Mouse (Mus musculus) brown adipose tissue, adult 24 weeks (tissue): ENCODE data around the gene Snap23. TPM values are rescaled to one million over a fixed set of nuclear protein-coding genes. Genes with fewer than 3 reads are reported as not detected.

ENCODE experiments used
- H3K27ac ChIP-seq: fragments of 200-500 bp; replicated peaks from 2 replicates; pipeline ENCODE4 v1.5.1; 2012; ENCODE audit warnings: low read depth, mild to moderate bottlenecking, low read length
- H3K4me1 ChIP-seq: fragments of 200-500 bp; 2 replicates; pipeline ENCODE4 v1.6.1; 2012; ENCODE audit warnings: low read length, mixed read lengths; ENCODE audit not compliant: control insufficient read depth, insufficient read depth, insufficient read length
- H3K4me3 ChIP-seq: fragments of 200-500 bp; 2 replicates; pipeline ENCODE4 v1.5.1; 2012; ENCODE audit warnings: low read depth, mild to moderate bottlenecking, low read length, moderate library complexity; ENCODE audit not compliant: insufficient read depth
- polyA plus RNA-seq: library from polyadenylated mRNA; stranded (reverse); fragments of >200 nt; gene quantifications from 2 replicates; pipeline ENCODE4 v1.2.4, GENCODE M21; 2012; ENCODE audit not compliant: missing spikeins, insufficient read depth, insufficient read length

Snap23 gene
- polyA plus RNA-seq, 1 experiment: 42.4 TPM

GRCm38 (mm10) chr2:120616279-120617163 is 49.0 kb downstream of the Snap23 start:
- Histone ChIP-seq H3K4me1 (no peaks in the 10 kb centered on the region), H3K27ac (no peak overlapping the region), H3K4me3 (no peak overlapping the region)

- H3K27ac ChIP-seq: no peak overlapping the region
- no peaks in the 10 kb centered on the region for H3K4me1 ChIP-seq
- no peak overlapping the region for H3K4me3 ChIP-seq
Observed at GRCm38 (mm10) chr2:120619538-120619937, 52.1 kb downstream of the Snap23 start.

GRCm38 (mm10) chr2:120622920-120623319 is 55.4 kb downstream of the Snap23 start:
- Histone ChIP-seq H3K4me3 (no peak overlapping the region), H3K4me1 (no peaks in the 10 kb centered on the region), H3K27ac (no peak overlapping the region)

GRCm38 (mm10) chr2:120628076-120628865 is 60.8 kb downstream of the Snap23 start:
- H3K27ac ChIP-seq: no peak overlapping the region
- H3K4me1 ChIP-seq: peaks cover 7% of the 10 kb centered on the region; the same call in 1 of the 2 replicates
- peak overlapping the region; percentile 37 for H3K4me3 ChIP-seq

- H3K4me1 ChIP-seq: peaks cover 7% of the 10 kb centered on the region; the same call in 1 of the 2 replicates
- peak within 1 kb of the TSS; percentile 33 for H3K27ac ChIP-seq
- H3K4me3 ChIP-seq: peak within 1 kb of the TSS; percentile 74
Observed at GRCm38 (mm10) chr2:120628886-120629735, 61.6 kb downstream of the Snap23 start, which contains the start of gene Stard9. Stard9 (plus strand) TSS chr2:120629121.

- Histone ChIP-seq H3K4me1 (peaks cover 7% of the 10 kb centered on the region; the same call in 1 of the 2 replicates), H3K4me3 (peak overlapping the region; percentile 74), H3K27ac (peak overlapping the region; percentile 33; the same call in 1 of the 2 replicates)
Observed at GRCm38 (mm10) chr2:120630246-120630645, 62.8 kb downstream of the Snap23 start.

GRCm38 (mm10) chr2:120630655-120631054 is 63.2 kb downstream of the Snap23 start:
- peaks cover 7% of the 10 kb centered on the region; the same call in 1 of the 2 replicates for H3K4me1 ChIP-seq
- H3K27ac ChIP-seq: no peak overlapping the region
- peak overlapping the region; percentile 23; the same call in 1 of the 2 replicates for H3K4me3 ChIP-seq

GRCm38 (mm10) chr2:120631521-120631920 is 64.0 kb downstream of the Snap23 start:
- Histone ChIP-seq H3K4me1 (peaks cover 7% of the 10 kb centered on the region; the same call in 1 of the 2 replicates), H3K4me3 (no peak overlapping the region), H3K27ac (peak overlapping the region; percentile 36)

GRCm38 (mm10) chr2:120631957-120632356 is 64.5 kb downstream of the Snap23 start:
- H3K4me1 ChIP-seq: peaks cover 7% of the 10 kb centered on the region; the same call in 1 of the 2 replicates
- H3K4me3 ChIP-seq: no peak overlapping the region
- H3K27ac ChIP-seq: peak overlapping the region; percentile 79

- Histone ChIP-seq H3K4me3 (no peak overlapping the region), H3K27ac (no peak overlapping the region), H3K4me1 (peaks cover 6% of the 10 kb centered on the region; the same call in 1 of the 2 replicates)
Observed at GRCm38 (mm10) chr2:120640835-120641234, 73.4 kb downstream of the Snap23 start.

GRCm38 (mm10) chr2:120643836-120644235 is 76.4 kb downstream of the Snap23 start:
- peaks cover 6% of the 10 kb centered on the region; the same call in 1 of the 2 replicates for H3K4me1 ChIP-seq
- no peak overlapping the region for H3K4me3 ChIP-seq
- H3K27ac ChIP-seq: no peak overlapping the region

GRCm38 (mm10) chr2:120646777-120647176 is 79.3 kb downstream of the Snap23 start:
- Histone ChIP-seq H3K4me3 (no peak overlapping the region), H3K27ac (no peak overlapping the region)

More at GRCm38 (mm10) chr2:120646777-120647176, 79.3 kb downstream of the Snap23 start:
- H3K4me1 ChIP-seq: peaks cover 11% of the 10 kb centered on the region
